Mouse (Mus musculus) kidney, postnatal 36 days (tissue): ENCODE results near the gene Cep126.

ENCODE experiments used
- DNase-seq, 2 experiments: peaks; one replicate each; pipeline ENCODE4 v3.0.0; 2021 to 2022; ENCODE audit warnings: mixed read lengths in 2 of 2

Gene Cep126

DNA sequence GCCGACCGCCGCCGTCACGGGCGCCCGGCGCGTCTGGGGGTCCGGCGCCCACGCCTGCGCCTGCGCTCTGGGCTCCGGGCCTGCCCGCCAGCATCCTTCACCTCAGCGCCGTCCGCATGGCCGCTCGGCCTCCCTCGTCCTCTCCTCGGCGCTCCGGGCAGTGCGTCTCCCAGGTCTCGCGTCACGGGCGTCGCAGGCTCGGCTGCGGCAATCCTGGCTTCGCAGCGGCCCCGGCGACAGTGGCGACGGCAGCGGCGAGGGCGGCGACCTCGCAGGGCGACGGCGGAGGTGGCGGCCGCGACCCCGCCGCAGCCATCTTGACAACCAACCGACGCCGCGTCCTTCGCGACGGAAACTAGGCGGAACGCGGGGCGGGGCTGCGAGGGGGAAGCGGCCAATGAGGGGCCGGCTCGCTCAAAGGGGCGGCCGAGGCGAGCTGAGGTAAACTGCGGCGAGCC, at the start of gene Cep126:
TSS of gene Cep126 (minus strand) at position 178 of the 458 bp plus-strand sequence.
- peak; percentile 85 to 94 for DNase-seq

DNA sequence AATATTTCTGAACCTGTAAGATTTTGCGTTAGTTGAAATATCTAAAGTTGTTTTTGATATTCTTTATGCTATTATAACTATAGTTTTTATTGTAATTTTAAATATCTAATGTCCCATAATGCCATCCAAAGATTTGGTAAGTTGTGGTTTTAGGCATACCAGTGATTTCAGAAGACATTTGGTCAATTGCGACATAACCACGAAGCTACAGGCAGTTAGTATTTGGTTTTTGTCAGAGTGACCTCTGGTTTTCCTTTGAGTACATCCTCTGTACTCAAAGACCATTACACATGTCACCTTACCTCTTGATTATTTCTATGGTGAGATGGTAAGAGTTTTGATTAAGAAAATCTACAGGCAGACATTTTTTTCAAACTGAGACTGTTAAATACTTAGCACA, 45.5 kb upstream of the Cep126 start:
- no peak for DNase-seq

DNA sequence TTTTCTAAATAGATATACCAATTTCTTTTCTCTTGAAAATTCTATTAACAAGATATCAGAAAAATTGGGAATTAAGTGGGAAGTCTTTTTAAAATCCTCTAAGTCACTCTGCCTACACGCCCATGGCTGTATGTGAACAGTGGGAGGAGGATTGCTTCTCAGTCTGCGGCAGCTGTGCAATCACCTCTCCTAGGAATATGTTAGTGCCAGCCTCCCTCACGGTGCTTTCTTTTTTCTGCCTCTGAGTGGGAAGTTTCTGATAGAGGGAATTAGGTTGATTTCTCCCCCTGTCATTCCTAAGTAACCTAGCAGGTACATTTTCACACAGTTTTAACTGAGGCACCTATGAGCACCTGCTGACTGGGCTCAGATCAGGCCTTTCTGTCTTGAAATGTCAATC, 43.0 kb upstream of the Cep126 start:
- DNase-seq = no peak

DNA sequence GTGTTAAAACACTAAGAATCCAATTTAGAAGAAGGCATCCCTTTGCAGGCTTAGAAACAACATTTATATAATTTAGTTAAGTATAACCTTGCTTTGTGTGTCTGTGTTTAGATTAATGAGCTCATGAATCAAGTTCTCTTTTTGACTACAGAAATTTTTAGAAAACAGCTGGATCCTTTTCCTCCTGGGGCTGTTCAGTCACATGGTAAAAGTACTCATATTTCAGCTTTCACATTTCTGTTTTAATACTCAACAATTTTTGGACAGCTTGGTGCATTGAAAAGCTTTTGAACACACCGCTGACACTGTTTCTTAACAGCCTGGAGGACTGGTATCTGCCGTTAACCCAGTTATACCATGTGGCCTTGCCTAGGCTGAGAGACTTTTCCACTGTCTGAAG, 22.9 kb upstream of the Cep126 start:
- DNase-seq = no peak

DNA sequence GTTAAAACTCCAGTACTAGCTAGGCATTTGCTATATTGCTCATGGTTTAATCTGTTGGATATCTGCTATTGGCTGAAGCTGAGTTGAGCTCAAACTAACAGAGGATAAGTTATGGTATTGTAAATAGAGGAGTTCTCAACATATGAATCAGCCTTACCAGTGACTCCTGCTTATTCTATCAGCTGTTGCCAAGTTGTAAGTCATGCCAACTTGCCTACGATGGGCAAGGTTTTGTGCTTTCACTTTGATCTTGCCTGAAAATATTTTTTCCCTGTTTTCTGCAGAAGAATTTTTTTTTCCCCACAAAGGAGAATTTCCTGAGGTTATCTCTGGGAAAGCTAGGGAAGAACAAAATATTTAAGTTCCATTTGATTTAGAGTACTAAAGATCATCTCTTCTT, 5.4 kb upstream of the Cep126 start:
- no peak for DNase-seq

DNA sequence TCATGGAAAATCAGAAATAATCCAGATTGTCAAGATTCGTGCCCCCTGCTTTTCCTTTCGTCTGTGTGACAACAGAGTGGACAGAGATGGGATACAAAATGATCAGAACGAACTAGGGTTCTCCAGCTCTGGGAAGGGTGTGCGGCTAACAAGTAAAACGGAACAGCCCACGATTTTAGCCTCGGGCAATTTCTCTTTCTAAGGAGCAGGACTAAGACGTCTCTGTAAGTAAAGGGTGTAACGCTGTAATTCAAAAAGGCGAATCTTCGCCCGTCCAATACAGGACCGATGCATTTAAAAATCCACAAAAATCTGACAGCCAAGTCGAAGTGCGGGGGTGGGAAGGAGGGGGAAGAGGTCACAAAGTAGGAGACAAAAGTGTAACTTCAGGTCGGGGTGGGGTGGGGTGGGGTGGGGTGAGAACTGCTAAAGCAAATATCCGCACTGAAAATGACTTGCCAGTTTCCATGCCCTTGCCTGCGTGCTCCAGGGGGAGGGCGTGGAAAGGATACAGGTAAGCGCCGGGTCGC, 443 bp downstream of the Cep126 start:
- no peak for DNase-seq

DNA sequence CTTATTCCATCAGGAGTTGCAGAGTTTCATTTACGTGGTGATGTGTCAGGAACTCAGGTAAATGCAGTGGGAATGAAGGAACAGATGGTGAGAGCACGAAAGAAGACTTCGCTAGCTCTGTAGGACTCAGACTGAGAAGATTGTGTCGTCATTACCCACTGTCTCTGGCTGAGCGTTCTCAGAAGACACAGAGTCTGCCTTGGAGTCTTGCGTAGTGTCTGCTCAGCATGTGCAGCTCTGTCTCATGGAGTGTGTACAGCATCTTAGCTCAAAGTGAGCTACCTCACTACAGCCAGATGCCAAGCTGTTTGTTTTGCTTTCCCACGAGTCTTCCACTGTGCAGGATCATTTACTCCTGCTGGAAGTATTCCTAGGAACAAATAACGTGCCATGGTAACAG, 10.6 kb downstream of the Cep126 start:
- no peak for DNase-seq

DNA sequence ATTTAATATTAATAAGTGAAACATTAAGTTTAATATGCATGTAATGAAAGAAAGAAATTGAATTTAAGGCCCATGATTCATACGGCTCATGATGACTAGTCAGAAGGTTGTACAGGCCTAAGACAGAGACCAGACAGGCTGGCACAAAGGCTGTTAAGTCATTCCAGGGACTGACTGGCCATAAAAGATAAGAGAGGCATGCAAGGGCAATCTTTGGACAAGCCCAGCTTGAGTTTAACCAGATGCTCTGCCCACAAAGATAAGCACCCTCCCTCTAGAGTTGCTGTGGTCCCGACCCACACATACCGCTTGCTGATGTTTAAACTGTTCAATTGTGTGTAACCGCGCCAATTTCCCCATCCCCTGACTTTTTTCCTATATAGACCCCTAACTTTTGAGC, 19.6 kb downstream of the Cep126 start:
- no peak for DNase-seq

DNA sequence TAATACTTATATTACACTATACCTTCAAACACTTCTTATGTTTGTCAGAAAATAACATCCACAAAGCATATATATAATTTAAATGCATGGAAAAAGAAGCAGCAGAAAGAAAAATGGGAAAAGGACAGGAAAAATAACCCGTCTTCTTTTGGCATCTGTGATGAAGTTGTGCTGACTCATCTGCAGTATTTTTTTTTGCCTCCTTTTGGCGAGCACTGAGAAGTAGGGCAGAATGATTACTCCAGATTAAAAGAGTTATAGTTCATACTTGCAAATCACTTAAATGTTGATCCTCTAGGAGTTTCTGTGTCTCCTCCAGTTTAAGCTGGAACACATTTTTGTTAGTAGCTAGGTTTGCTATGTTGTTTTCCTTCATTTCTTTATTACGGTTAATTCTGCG, 31.0 kb downstream of the Cep126 start:
- no peak for DNase-seq

DNA sequence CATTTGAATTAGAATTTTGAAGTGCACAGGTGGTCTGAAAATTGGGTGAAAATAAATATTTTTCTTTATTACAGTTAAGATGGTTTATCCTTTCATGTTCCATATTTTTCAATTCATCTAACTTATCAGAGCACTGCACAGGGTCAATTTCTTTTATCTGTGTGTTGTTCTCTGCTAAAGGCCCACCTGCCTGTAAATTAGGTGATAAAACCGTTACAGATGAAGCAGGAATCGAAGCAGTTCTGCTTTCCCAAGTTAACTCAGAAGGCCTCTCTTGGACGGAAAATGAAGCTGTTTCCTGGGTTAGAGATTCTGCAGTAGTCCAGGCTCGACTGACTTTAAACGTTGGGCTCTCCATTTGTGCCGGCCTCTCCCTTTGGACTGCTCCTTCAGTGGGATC, 33.1 kb downstream of the Cep126 start:
- no peak for DNase-seq

DNA sequence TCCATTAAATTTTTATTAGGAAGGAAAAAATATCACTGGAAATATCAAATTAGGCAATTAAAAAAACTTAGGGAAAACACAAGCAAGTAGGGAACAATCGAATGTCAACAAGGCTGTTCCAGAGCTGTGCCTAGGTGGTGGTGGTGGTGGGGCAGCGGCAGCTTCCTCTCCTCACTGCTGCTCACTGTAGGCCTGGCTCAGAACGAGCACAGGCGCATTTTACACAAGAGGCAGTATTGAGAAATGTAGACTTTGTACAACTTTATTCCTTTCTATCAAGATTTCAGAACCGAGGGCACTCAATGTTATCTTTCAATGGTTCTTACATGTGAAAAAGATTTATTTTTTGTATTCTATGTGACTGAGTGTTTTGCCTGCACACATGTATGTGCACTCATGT, 55.2 kb downstream of the Cep126 start:
- no peak for DNase-seq

DNA sequence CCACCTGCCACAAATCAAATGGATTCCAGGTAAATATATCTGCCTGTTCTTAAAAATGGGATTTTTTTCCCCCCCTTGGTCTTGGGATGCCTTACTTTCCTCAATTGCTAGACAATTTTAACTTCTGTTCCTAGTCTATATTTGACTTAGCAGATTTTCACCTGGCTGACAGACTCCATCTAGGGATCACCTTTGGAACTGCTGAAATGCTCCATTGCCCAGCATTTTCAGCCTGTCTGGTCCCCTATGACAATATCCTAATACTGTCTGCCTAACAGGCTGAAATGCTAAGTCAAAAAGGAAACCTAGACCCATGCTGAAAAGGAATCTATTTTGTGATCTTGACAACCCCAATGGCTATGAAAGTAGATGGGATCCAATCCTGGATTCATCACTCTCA, 59.7 kb downstream of the Cep126 start:
- peak; percentile 50 to 57 for DNase-seq

DNA sequence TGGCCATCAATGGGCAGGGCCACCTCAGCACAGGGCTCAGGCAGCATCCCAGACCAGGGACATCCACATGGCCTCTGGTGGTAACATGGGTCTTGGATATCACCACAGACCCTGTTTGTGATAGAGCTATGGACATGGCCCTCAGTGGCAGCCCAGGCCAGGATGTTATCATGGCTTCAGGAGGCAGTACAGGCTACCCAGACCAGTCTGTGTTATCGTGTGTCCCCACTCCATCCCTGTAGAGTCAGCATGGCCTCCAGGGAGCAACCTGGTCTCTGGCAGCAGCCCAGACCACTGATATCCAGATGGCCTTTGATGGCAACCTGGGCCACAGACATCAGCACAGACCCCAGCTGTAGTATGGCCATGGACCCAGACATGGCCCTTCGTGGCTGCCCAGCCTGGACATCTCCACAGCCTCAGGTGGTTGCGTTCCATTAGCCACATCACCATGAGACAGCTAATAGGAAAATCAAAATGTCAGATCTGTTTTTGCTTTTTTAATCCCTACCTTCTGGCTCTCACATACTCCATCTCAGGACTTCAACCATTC, 60.8 kb downstream of the Cep126 start:
- no peak for DNase-seq

DNA sequence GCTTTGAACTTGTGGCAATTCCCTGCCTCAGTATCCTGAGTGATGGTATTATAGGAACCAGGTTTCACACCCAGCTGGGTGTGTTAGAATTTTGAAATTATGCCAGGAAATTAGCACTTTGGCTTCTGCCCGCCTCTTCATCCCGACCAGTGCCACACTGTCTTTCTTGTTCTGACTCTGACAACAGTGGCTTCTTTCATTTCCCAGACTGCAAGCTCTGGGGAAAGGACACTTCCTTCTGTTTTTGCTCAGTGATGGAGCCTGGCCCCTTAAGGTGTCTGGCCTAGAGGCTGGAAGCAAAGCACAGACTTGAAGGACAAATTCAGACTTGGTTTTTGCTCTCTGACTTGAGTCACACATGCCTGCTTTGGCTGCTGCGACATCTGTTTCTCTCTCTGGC, 74.5 kb downstream of the Cep126 start:
- no peak for DNase-seq

DNA sequence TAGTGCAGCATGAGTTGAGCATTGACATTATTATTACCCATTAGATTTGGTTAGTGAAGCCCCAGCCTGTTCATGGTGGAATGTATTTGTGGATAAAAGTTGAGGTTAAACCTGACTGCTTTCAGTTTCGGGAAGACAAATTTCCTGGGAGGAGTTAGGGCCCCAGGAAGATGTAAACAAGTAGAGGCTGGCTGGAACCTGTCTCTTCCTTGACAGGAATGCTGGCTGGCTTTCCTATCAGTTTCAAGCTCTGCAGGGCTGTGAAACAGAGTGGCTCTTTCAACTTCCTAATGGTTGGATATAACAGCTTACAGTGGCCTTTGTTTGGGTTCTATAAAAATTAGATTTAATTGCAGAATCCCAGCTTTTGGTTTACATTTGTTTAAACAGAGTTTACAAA, 79.3 kb downstream of the Cep126 start:
- peak in 1 of 2 experiments; percentile 14 for DNase-seq

DNA sequence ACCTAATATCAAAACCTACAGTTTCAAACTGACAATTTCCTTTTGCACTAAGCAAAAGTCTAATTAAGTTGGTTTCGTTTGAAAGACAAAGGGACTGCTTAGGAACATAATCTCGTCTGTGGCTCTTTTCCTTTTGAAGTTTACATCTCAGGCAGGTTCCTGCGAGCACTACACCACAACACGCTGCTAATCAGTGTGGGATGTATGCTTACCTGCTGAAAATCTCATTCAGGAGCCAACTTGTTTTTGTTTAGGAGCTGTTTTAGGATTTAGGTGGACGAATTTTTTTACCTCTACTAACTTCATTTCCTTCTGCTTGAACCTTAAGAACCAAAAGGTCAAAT, 91.1 kb downstream of the Cep126 start:
- no peak for DNase-seq

DNA sequence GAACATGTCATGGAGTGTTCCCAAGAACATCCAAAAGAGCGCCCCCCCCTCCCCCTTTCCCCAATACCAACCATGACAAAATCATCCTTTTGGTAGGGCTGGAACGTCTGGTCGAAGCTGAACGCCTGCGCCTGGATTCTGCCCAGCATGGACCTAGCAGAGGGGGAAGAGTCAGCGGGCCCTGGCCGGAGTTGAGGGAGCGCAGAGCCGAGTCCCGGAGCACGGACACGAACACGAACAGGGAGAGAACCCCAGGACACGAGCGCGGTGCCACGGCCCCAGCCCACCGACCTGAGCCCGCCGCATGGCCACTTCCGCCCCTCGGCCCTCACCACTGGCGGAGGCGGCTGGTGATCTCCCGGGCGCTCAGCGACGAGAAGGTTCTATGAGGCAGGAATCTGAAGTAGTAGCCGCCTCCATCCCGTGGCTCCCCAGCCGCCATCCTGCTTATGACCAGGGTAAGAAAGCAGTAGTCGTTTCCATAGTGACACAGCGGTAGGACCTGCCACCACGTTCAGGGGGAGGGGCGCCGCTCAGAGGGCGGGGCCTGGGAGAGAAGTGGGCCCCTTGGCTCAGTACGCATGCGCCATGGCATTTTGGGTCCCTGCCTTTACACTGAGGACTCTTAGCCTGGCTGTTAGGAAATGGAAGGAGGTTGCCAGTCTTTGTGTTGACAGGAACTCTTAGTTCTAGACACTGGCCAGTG, 91.6 kb downstream of the Cep126 start, which contains the start of gene Cfap300:
TSS of gene Cfap300 (minus strand) at position 486 of the 706 bp plus-strand sequence.
- DNase-seq = peak; percentile 97 to 99

DNA sequence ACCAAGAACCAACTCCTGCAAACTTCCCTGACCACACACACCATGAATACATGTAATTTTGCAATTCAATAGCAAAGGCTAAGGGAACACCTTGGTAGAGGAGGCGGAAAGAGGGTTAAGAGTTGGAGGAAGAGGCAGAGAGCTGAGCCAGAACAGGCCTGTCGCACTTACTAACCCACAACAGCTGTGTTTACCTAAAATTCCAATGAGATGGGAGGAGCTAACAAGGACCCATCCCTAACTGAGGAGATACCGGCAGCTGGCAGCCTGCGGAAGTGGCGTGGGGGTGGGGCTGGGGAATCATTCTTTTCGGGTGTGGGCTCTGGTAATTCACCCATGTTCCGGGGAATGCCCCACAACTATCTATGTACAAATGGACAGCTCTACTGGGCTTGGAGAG, 98.5 kb downstream of the Cep126 start:
- peak; percentile 12 to 21 for DNase-seq

DNA sequence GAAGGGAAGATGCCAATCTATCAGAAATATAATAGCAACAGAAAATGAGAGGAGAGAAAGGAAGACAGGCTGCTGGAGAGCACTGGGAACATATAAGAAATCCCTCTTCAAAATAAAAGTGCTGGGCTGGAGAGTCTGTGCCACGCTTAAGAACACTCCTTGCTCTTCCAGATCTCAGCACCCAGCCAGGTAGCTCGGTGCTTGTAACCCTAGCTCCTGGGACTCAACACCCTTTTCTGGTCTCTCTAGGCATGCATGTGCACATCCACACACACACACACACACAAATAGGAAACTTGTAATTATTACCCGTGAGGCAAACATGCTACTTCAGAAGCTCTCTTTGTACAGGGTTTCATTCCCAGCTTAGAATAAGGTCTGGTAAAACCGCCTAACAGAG, 99.0 kb downstream of the Cep126 start:
- no peak for DNase-seq

DNA sequence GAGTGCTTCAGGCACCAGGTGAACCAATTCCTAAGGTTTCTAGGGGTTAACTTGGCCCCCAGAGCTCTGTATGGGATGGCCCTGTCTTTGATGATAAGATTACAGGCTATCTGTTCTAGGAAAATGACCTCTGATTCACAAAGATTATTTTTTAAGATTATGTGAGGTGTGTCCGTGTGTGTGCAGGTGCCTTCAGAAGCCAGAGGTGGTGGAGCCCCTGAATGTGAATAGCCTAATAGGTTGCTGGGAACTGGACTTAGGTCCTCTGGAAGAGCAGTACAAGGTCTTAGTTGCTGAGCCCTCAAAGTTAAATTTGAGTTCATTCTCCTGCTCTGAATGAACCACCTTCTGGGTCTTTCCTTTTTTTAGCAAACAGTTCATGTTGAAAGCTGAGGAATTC, 100.0 kb downstream of the Cep126 start:
- no peak for DNase-seq

DNA sequence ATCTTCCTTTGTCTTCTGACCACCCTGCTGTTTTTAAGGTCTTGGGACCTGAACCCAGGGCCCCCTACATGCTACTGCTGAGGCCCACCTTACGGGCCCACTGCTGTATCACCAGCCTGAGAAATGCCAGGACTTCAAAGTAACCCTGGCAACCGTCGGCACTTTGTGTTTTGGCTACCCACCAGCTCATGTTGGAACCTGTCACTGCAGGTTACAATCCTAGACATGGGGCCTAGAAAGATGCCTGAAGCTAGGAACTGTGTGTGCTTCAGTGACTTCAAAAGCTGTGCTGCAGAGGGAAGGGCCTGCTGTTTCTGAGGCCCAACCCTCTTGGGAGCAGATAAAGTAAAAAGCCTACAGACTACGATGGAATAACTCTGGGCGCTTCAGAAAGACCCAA, 101.2 kb downstream of the Cep126 start:
- DNase-seq = peak in 1 of 2 experiments; percentile 28
